Mouse (Mus musculus) embryo, embryonic 11 days (tissue): ENCODE measurements around the gene Phf24.
A peak's percentile ranks its signal among the peaks of the same experiment; 100 is the strongest.
"Not testable (repeated sequence)": the region's sequence is repeated elsewhere in the genome, so short reads cannot be mapped to it uniquely, and the experiment has no call there.

Experiments
- DNase-seq: peaks from one replicate; pipeline ENCODE4 v3.0.0-alpha.2; 2015

The Phf24 gene

GRCm38 (mm10) chr4:42951206-42952195 is 35.0 kb downstream of the Phf24 start:
- no peak for DNase-seq

GRCm38 (mm10) chr4:42952563-42952962 is 36.1 kb downstream of the Phf24 start:
- no peak for DNase-seq

GRCm38 (mm10) chr4:42953435-42954094 is 37.1 kb downstream of the Phf24 start:
- peak; percentile 41 for DNase-seq

- peak; percentile 74 for DNase-seq
These were observed 37.8 kb downstream of the Phf24 start for GRCm38 (mm10) chr4:42954297-42954696.

- no peak for DNase-seq
These were observed 38.7 kb downstream of the Phf24 start for GRCm38 (mm10) chr4:42955200-42955599.

GRCm38 (mm10) chr4:42956581-42956980 is 40.1 kb downstream of the Phf24 start:
- no peak for DNase-seq

- DNase-seq, result no peak
These were observed 40.8 kb downstream of the Phf24 start for GRCm38 (mm10) chr4:42957306-42957705.

- no peak for DNase-seq
These were observed 41.5 kb downstream of the Phf24 start for GRCm38 (mm10) chr4:42957979-42958378.

GRCm38 (mm10) chr4:42958942-42959341 is 42.5 kb downstream of the Phf24 start:
- DNase-seq, result no peak

- no peak for DNase-seq
These were observed 42.9 kb downstream of the Phf24 start for GRCm38 (mm10) chr4:42959382-42959781.

- DNase-seq, result peak; percentile 50
These were observed 45.1 kb downstream of the Phf24 start for GRCm38 (mm10) chr4:42961592-42961991.

- no peak for DNase-seq
These were observed 47.0 kb downstream of the Phf24 start for GRCm38 (mm10) chr4:42963480-42963879.

- peak; percentile 75 for DNase-seq
These were observed 48.7 kb downstream of the Phf24 start for GRCm38 (mm10) chr4:42965039-42965719.

- no peak for DNase-seq
These were observed 52.8 kb downstream of the Phf24 start, which contains the start of gene 1700022I11Rik for GRCm38 (mm10) chr4:42969304-42969703. Gene 1700022I11Rik (plus strand): TSS chr4:42969604.

- DNase-seq, result no peak
These were observed 56.5 kb downstream of the Phf24 start for GRCm38 (mm10) chr4:42972952-42973351.

GRCm38 (mm10) chr4:42973868-42974267 is 57.4 kb downstream of the Phf24 start:
- DNase-seq, result no peak

- DNase-seq, result no peak
These were observed 61.6 kb downstream of the Phf24 start for GRCm38 (mm10) chr4:42978062-42978461.

GRCm38 (mm10) chr4:42980467-42980866 is 64.0 kb downstream of the Phf24 start:
- not testable (repeated sequence) for DNase-seq

- DNase-seq, result no peak
These were observed 71.8 kb downstream of the Phf24 start for GRCm38 (mm10) chr4:42988296-42988695.
